Mouse (Mus musculus): ENCODE measurements at regions not wholly inside any gene's neighbourhood (a gene's known extent, or its start where the extent isn't known, plus 50 kb on each side); places are given as distances from the start of the nearest gene placed in this dataset. TPM values are rescaled to one million over a fixed set of nuclear protein-coding genes. Genes with fewer than 3 reads are reported as not detected.

DNA sequence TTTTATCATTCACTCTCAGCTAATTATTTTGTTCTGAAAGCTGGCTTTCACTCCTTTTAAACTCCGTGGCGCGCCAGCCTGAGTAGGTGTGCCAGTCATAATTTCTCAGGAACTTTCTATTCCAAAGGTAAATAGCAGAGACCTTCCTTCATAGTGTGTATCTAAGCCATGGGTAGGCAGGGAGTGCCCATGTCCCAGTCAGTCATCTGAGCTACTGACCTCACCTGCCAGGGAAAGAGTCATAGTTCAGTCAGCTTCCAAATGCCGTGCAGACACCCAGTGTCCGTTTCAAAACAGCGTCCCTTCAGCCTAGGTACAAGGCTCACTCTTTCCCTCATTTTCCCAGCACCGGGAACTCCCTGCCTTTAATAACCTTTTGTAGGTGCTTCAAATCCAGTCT, 269.7 kb downstream of the Gm19410 start:
- WGBS, result 94% methylated on average over 7 of the region's 7 CpGs
- no peak for ATAC-seq (ENCODE audit: low FRiP score)
- no peak overlapping the region for H3K27ac ChIP-seq

DNA sequence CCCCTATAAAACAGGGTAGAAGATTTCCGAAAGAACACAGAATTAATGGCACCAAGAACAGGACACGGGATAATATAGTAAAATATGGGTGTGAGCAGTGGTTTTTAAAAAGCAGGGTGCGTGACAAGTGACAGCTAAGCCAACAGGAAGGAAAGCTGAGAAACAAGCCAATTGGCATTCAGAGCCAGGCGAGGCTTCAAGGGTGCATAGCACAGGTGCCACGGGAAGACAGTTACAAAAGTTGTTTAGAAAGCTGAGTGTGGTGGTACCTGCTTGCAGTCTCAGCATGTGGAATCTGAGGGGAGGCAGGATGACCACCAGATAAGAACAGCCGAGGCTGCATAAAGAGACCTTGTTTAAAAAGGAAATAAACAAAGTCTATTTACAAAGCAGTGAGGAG, 270.7 kb downstream of the Gm19410 start:
- H3K9ac ChIP-seq, result no peak overlapping the region
- H3K36me3 ChIP-seq (replicated peaks), result no peaks in the 10 kb centered on the region
- H3K4me3 ChIP-seq (replicated peaks), result no peak overlapping the region
- ATAC-seq (ENCODE audit: low FRiP score), result no peak
- H3K4me2 ChIP-seq, result no peak overlapping the region
- H3K27ac ChIP-seq, result no peak overlapping the region
- no peaks in the 10 kb centered on the region for H3K27me3 ChIP-seq
- WGBS, result 81% methylated on average over 6 of the region's 6 CpGs
- H3K9me3 ChIP-seq, result no peaks in the 10 kb centered on the region
- H3K4me1 ChIP-seq, result no peaks in the 10 kb centered on the region

More for the DNA sequence above, 269.7 kb downstream of the Gm19410 start:
- no peak overlapping the region for H3K4me3 ChIP-seq (replicated peaks)
- no peaks in the 10 kb centered on the region for H3K27me3 ChIP-seq
- no peaks in the 10 kb centered on the region for H3K9me3 ChIP-seq
- H3K9ac ChIP-seq, result no peak overlapping the region
- no peaks in the 10 kb centered on the region for H3K36me3 ChIP-seq (replicated peaks)
- no peak overlapping the region for H3K4me2 ChIP-seq
- no peaks in the 10 kb centered on the region for H3K4me1 ChIP-seq

DNA sequence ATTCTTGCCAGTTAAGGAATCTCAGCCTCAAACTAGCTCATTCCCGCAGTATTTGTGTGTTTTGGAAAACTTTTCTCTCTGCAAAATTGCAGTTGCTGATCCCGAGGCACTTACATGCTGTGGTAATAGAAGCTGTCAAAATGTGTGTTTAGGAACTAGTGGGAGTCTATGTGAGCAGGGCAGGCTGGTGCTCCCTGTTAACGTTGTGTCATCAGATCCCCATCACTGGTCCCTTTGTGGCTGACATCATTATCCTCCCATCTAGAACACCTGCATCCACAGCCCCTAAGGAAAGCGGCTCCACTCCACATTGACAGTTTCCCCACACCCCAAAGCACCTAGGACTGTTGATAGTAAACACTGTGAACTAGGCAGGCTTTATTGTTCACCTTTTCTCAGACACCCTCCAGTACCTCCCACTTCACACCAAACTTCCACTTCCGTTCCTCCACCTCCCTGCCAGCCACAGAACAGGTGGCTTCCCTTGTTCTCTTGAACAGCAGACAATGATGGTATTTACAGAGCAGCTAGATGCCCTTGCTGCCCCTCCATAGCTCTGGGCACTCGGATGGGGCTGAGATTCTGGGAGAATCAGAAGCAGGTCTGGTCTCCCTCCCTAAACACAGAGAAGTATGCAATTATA, 275.8 kb downstream of the Gm19410 start:
- no peak overlapping the region for H3K4me3 ChIP-seq (replicated peaks)
- no peaks in the 10 kb centered on the region for H3K4me1 ChIP-seq
- H3K27me3 ChIP-seq, result no peaks in the 10 kb centered on the region
- H3K9me3 ChIP-seq, result no peaks in the 10 kb centered on the region
- H3K27ac ChIP-seq, result no peak overlapping the region
- H3K4me2 ChIP-seq, result no peak overlapping the region
- no peaks in the 10 kb centered on the region for H3K36me3 ChIP-seq (replicated peaks)
- no peak overlapping the region for H3K9ac ChIP-seq
- 81% methylated on average over 6 of the region's 6 CpGs for WGBS
- ATAC-seq (ENCODE audit: low FRiP score), result no peak

DNA sequence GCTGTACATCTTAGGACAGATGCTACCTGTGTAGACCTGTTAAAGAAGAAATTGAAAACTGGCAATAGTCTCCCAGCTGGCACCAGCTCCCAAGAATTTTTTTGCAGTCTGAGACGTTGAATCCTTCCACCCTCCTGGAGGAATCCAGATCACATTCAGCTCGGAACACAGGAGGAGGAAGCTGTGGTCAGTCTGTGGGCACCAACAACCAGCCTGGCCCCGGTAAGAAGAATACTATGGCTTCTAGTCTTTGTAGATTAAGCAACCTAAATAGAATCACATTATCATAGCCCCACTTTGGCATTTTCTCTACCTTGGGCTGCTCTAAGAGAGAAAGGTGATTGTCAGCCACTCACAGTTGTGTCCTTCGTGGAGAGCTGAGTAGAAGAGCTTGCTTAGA, 277.0 kb downstream of the Gm19410 start:
- Histone ChIP-seq H3K9me3 (no peaks in the 10 kb centered on the region), H3K27me3 (no peaks in the 10 kb centered on the region), H3K4me3 (replicated peaks) (no peak overlapping the region), H3K9ac (no peak overlapping the region), H3K27ac (no peak overlapping the region), H3K36me3 (replicated peaks) (no peaks in the 10 kb centered on the region), H3K4me1 (no peaks in the 10 kb centered on the region), H3K4me2 (no peak overlapping the region)
- no peak for ATAC-seq (ENCODE audit: low FRiP score)
- WGBS, result 88% methylated on average over 4 of the region's 4 CpGs

Small RNAs in the stretch of these regions (microRNA-seq; reads per million reads assigned to microRNA genes)
- gene Gm22030, result not detected
